Mouse (Mus musculus): Measurements from ENCODE around the gene Olfr44. TPM values are rescaled to one million over a fixed set of nuclear protein-coding genes. Genes with fewer than 3 reads are reported as not detected.

Olfr44 gene
- not detected for polyA plus RNA-seq (2014; fragmentation: Illumina TruSeq; extraction: RNeasy Lipid Tissue Mini Kit (QIAGEN cat#74804); ENCODE audit: low read depth, low replicate concordance)

DNA sequence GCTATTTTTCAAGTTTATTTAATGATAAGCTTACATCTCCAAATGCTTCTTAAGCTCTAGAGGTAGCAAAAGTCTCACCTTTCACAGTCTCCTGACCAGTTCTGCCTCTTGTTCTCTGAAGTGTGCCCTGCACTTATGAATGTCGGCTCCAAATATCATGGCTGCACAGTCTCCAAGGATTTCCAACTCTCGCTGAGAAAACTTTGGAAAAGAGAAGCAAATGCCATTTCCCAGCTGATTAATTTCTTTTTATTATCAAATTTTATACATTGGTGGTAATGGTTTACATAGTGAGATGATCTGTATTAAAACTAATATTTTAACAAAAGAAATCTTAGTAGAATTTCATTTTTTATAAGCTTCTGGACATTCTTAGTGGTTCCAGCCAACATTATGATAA lies at the start of gene Olfr44:
Gene Olfr44, minus strand, starts transcription at position 101 of the 400 bp plus-strand sequence.

GRCm38 (mm10) chr9:39515531-39515930 lies 21.7 kb upstream of the Olfr44 start, which contains the start of gene Olfr957:
Gene Olfr957, minus strand, starts transcription at chr9:39515809.

DNA sequence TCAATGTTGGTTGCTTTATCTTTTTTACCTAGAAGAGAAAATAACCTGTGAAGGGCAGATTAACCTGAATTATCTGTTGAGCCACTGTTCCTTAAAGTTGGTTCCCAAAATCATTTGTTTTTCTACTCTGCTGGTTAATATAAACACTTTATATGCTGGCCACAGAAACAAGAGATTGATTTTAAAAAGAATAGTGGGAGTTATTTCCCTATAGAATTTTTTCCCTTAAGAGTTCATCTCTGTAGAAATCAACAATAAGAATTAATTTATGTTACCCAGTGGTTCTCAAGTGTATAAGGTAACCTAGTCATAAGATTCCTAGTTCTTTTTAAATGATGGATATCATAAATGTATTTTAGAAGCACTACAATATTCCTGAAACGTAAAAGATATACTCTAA lies 22.0 kb downstream of the Olfr44 start, which contains the start of gene Olfr955:
Gene Olfr955, minus strand, starts transcription at position 101 of the 400 bp plus-strand sequence.

DNA sequence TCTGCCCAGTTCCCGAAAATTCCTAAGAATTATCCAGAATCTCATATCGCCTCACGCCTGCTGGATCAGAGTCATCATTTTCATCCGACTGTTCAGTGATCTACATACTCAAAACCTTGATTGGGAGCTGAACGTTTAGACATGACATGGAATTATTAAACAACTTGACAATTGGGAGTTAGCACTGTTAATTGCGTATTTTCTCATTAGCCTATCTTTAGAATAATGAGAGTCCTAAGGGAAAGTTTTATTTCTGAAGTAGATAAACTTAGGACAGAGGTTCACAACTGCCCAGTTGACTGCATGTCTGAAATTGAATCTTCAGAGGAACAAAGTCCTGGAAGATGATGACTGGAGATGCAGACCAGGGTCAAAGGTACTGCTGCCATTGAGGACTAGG lies 37.4 kb downstream of the Olfr44 start, which contains the start of gene Olfr954:
Gene Olfr954, plus strand, starts transcription at position 301 of the 400 bp plus-strand sequence.

Other genes with a start within 250 kb of the Olfr44 start
- gene Olfr1537, start 244.0 kb downstream of the Olfr44 start, polyA plus RNA-seq (2014; fragmentation: Illumina TruSeq; extraction: RNeasy Lipid Tissue Mini Kit (QIAGEN cat#74804); ENCODE audit: low read depth, low replicate concordance), result not detected
- not detected for gene Olfr945, start 217.2 kb downstream of the Olfr44 start, polyA plus RNA-seq (2014; fragmentation: Illumina TruSeq; extraction: RNeasy Lipid Tissue Mini Kit (QIAGEN cat#74804); ENCODE audit: low read depth, low replicate concordance)
- gene Olfr948, start 167.9 kb downstream of the Olfr44 start, polyA plus RNA-seq (2014; fragmentation: Illumina TruSeq; extraction: RNeasy Lipid Tissue Mini Kit (QIAGEN cat#74804); ENCODE audit: low read depth, low replicate concordance), result not detected
- not detected for gene Olfr951, start 106.6 kb downstream of the Olfr44 start, polyA plus RNA-seq (2014; fragmentation: Illumina TruSeq; extraction: RNeasy Lipid Tissue Mini Kit (QIAGEN cat#74804); ENCODE audit: low read depth, low replicate concordance)
- not detected for gene Olfr952, start 66.8 kb downstream of the Olfr44 start, polyA plus RNA-seq (2014; fragmentation: Illumina TruSeq; extraction: RNeasy Lipid Tissue Mini Kit (QIAGEN cat#74804); ENCODE audit: low read depth, low replicate concordance)
- gene Olfr954, start 37.3 kb downstream of the Olfr44 start, polyA plus RNA-seq (2014; fragmentation: Illumina TruSeq; extraction: RNeasy Lipid Tissue Mini Kit (QIAGEN cat#74804); ENCODE audit: low read depth, low replicate concordance), result not detected
- not detected for gene Olfr955, start 22.1 kb downstream of the Olfr44 start, polyA plus RNA-seq (2014; fragmentation: Illumina TruSeq; extraction: RNeasy Lipid Tissue Mini Kit (QIAGEN cat#74804); ENCODE audit: low read depth, low replicate concordance)
- not detected for gene Olfr957, start 21.8 kb upstream of the Olfr44 start, polyA plus RNA-seq (2014; fragmentation: Illumina TruSeq; extraction: RNeasy Lipid Tissue Mini Kit (QIAGEN cat#74804); ENCODE audit: low read depth, low replicate concordance)
- gene Olfr958, start 60.1 kb upstream of the Olfr44 start, polyA plus RNA-seq (2014; fragmentation: Illumina TruSeq; extraction: RNeasy Lipid Tissue Mini Kit (QIAGEN cat#74804); ENCODE audit: low read depth, low replicate concordance), result not detected
- not detected for gene Olfr959, start 81.6 kb upstream of the Olfr44 start, polyA plus RNA-seq (2014; fragmentation: Illumina TruSeq; extraction: RNeasy Lipid Tissue Mini Kit (QIAGEN cat#74804); ENCODE audit: low read depth, low replicate concordance)
- 0.19 TPM for gene AW551984, start 110.4 kb upstream of the Olfr44 start, polyA plus RNA-seq (2014; fragmentation: Illumina TruSeq; extraction: RNeasy Lipid Tissue Mini Kit (QIAGEN cat#74804); ENCODE audit: low read depth, low replicate concordance)
- gene Olfr148, start 116.7 kb upstream of the Olfr44 start, polyA plus RNA-seq (2014; fragmentation: Illumina TruSeq; extraction: RNeasy Lipid Tissue Mini Kit (QIAGEN cat#74804); ENCODE audit: low read depth, low replicate concordance), result not detected
- not detected for gene Olfr960, start 127.4 kb upstream of the Olfr44 start, polyA plus RNA-seq (2014; fragmentation: Illumina TruSeq; extraction: RNeasy Lipid Tissue Mini Kit (QIAGEN cat#74804); ENCODE audit: low read depth, low replicate concordance)
- gene Olfr961, start 151.1 kb upstream of the Olfr44 start, polyA plus RNA-seq (2014; fragmentation: Illumina TruSeq; extraction: RNeasy Lipid Tissue Mini Kit (QIAGEN cat#74804); ENCODE audit: low read depth, low replicate concordance), result not detected
- not detected for gene Olfr963, start 173.2 kb upstream of the Olfr44 start, polyA plus RNA-seq (2014; fragmentation: Illumina TruSeq; extraction: RNeasy Lipid Tissue Mini Kit (QIAGEN cat#74804); ENCODE audit: low read depth, low replicate concordance)
- not detected for gene Olfr149, start 213.1 kb upstream of the Olfr44 start, polyA plus RNA-seq (2014; fragmentation: Illumina TruSeq; extraction: RNeasy Lipid Tissue Mini Kit (QIAGEN cat#74804); ENCODE audit: low read depth, low replicate concordance)
- gene Olfr965, start 217.4 kb upstream of the Olfr44 start, polyA plus RNA-seq (2014; fragmentation: Illumina TruSeq; extraction: RNeasy Lipid Tissue Mini Kit (QIAGEN cat#74804); ENCODE audit: low read depth, low replicate concordance), result not detected
- not detected for gene Olfr150, start 237.0 kb upstream of the Olfr44 start, polyA plus RNA-seq (2014; fragmentation: Illumina TruSeq; extraction: RNeasy Lipid Tissue Mini Kit (QIAGEN cat#74804); ENCODE audit: low read depth, low replicate concordance)

All from adipose tissue, adult 10 weeks (tissue).